Mouse (Mus musculus) embryonic facial prominence, embryonic 12.5 days (tissue): ENCODE results near the gene Kxd1. TPM values are rescaled to one million over a fixed set of nuclear protein-coding genes. Genes with fewer than 3 reads are reported as not detected.

Experiments
- ATAC-seq: fragments of 200-750 bp; cut with Nextera tagmentation; 2 replicates; pipeline ENCODE4 v1.8.0; 2017; ENCODE audit not compliant: insufficient number of reproducible peaks, insufficient read depth, low FRiP score, low TSS enrichment
- H3K27ac ChIP-seq: fragments of 300-500 bp; sonication (generic); 2 replicates; pipeline ENCODE4 v1.5.1; 2016; ENCODE audit warnings: mild to moderate bottlenecking
- H3K27me3 ChIP-seq: fragments of 300-500 bp; sonication (generic); 2 replicates; pipeline ENCODE4 v1.6.1; 2016; ENCODE audit warnings: mild to moderate bottlenecking, moderate library complexity
- H3K36me3 ChIP-seq: fragments of 300-500 bp; sonication (generic); 2 replicates; pipeline ENCODE4 v1.6.1; 2016; ENCODE audit warnings: mild to moderate bottlenecking
- H3K4me1 ChIP-seq: fragments of 300-500 bp; sonication (generic); 2 replicates; pipeline ENCODE4 v1.6.1; 2016
- H3K4me2 ChIP-seq: fragments of 300-500 bp; sonication (generic); replicated peaks from 2 replicates; pipeline ENCODE4 v1.6.1; 2016; ENCODE audit warnings: mild to moderate bottlenecking, moderate library complexity
- H3K4me3 ChIP-seq: fragments of 300-500 bp; sonication (generic); 2 replicates; pipeline ENCODE4 v1.5.1; 2016; ENCODE audit warnings: mild to moderate bottlenecking
- H3K9ac ChIP-seq: fragments of 300-500 bp; sonication (generic); 2 replicates; pipeline ENCODE4 v1.6.1; 2016; ENCODE audit warnings: mild to moderate bottlenecking, moderate library complexity
- H3K9me3 ChIP-seq: fragments of 300-500 bp; sonication (generic); 2 replicates; pipeline ENCODE4 v1.6.1; 2016; ENCODE audit warnings: mild to moderate bottlenecking, moderate library complexity
- WGBS: fragments of 180-500 bp; shearing (Covaris S2); methylation state at CpG from one replicate; pipeline ENCODE4 v1.1.7; 2016; 5-methylcytosine and 5-hydroxymethylcytosine counted together
- polyA plus RNA-seq: library from polyadenylated mRNA; unstranded; fragments of >200 nt; fragmentation: Nextera tagmentation; extraction: Ambion mirVana; gene quantifications from 2 replicates; pipeline ENCODE4 v1.2.1, GENCODE M21; 2016

Gene Kxd1
- polyA plus RNA-seq, 1 experiment from 2014 or later, result 54.7 TPM

DNA sequence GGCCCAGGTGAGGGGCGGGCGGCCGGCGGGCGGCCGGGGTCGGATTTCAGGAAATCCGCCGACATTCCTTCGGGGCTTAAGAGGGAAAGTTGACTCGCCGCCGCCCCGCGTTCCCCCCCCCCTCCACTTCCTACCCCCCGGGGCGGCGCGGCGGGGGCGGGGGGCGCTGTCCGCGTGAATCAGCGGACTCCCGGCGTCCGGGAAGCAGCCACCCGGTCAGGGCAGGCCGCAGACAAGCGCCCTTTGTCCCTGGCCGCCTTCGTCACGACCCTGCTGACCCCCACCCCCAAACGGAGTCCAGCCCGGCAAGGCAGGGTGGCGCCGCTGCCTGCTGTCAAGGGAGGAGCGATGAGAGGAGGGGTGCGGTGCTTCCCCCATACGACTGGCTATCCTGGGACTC lies 38.2 kb downstream of the Kxd1 start:
- peaks cover 79% of the 10 kb centered on the region for H3K4me1 ChIP-seq
- ATAC-seq, result no peak
- no peaks in the 10 kb centered on the region for H3K9me3 ChIP-seq
- H3K36me3 ChIP-seq, result no peaks in the 10 kb centered on the region
- H3K4me3 ChIP-seq, result peak overlapping the region; percentile 30
- WGBS, result under 1% methylated on average over 23 of the region's 41 CpGs
- peak overlapping the region; percentile 36; the same call in 1 of the 2 replicates for H3K9ac ChIP-seq
- peak overlapping the region; percentile 31; the same call in 1 of the 2 replicates for H3K27ac ChIP-seq
- peak overlapping the region; percentile 72 for H3K4me2 ChIP-seq
- peaks cover 92% of the 10 kb centered on the region for H3K27me3 ChIP-seq

DNA sequence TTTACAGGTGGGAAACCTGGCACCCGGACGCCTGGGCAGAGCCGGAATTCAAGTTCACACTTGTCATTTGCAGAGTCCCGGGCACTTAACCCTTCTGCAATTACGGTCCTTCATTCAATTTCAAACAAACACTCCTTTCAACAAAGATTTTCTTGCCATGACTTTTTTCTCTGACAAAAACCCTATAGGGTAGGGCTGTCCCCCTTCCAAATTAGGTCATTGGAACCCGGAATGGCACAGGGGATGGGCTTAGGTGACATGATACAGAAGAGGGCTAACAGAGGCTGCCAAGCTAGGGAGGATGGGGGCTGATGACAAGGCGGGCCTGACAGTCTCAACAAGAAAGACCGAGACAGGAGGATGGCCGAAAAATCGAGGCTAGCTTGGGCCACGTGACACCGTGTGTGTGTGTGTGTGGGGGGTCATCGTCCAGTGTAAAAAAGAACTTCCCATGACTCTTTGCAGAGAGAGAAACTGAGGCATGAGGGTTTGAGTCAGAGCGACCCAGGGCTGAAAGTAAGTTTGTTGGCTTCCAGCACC lies 38.8 kb downstream of the Kxd1 start:
- Histone ChIP-seq H3K36me3 (no peaks in the 10 kb centered on the region), H3K4me2 (peak overlapping the region; percentile 72), H3K27ac (peak overlapping the region; percentile 31), H3K27me3 (peaks cover 87% of the 10 kb centered on the region), H3K4me1 (peaks cover 73% of the 10 kb centered on the region), H3K9me3 (no peaks in the 10 kb centered on the region), H3K4me3 (peak overlapping the region; percentile 30), H3K9ac (peak overlapping the region; percentile 36; the same call in 1 of the 2 replicates)
- ATAC-seq, result no peak
- under 1% methylated on average over 14 of the region's 14 CpGs for WGBS

DNA sequence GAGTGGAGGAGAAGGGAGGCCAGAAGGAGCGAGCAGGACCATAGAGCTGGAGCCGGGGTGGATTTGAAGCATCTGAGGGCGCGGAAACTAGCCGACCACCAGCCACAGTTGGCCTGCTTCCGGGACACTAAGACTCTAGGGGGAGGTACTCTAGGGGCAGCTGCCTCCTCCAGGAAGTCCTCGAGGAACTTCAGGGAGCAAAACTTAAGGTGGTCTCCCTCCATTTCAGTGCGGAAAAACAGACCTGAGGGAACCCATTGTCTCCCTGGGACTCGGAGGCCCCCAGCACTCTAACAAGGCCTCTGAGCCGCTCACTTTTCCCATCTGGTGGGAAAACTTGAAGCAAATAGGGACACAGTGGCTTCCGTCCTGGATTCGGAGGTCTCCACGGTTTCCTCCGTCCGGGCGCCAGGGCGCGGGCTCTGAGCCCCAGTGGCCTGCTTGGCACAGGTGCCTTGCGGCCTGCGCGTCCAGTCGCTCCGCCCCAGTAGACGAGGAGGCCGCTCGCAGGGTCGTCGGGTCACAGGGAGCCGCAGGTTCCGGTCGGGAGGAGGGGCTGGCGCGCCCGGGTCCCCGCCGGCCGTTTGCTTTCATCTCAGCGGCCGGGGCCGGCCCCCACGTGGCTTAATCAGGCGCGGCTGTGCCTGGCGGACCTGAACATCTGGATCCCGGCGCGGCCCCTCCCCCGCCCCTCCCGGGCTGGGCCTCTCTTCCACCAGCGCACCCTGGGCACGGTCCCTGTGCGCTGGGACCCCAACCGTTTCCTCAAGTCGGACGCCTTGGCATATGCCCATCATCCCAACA lies 39.6 kb downstream of the Kxd1 start:
- Histone ChIP-seq H3K9ac (peak overlapping the region; percentile 17; the same call in 1 of the 2 replicates), H3K4me3 (peak overlapping the region; percentile 30), H3K4me2 (peak overlapping the region; percentile 72), H3K4me1 (peaks cover 65% of the 10 kb centered on the region), H3K27ac (peak overlapping the region; percentile 4; the same call in 1 of the 2 replicates), H3K27me3 (peaks cover 80% of the 10 kb centered on the region), H3K36me3 (no peaks in the 10 kb centered on the region), H3K9me3 (no peaks in the 10 kb centered on the region)
- no peak for ATAC-seq
- WGBS, result 3% methylated on average over 55 of the region's 55 CpGs

DNA sequence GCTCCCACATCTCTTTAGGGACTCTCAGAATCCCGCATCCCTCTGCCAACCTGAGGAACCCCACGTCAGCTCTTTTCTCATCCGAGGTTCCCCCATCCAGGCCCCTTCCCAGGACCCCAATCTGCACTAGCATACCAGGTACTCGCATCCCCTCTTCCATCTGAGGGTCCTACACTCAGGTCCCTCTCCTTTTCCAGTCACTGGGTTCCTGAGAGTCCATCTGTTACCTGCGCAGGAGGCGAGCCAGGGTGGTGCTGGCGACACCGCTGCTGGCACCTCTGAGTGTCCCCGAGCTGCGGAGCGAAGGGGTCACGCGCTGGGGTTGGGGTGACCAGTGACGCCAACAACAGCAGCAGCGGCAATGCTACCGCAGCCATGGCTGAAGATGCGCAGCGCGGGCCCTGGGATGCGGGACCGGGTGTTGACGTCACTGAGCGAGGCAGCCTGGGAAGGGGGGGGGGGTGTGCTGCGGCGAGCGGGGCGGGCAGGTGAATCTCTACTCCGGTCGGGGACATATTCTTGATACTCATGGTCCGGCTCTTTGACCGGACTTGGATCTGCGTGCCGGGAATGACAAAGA lies 40.7 kb downstream of the Kxd1 start, which contains the start of gene Tmem59l:
Gene Tmem59l (minus strand): TSS at position 418 of the 580 bp plus-strand sequence.
- H3K4me1 ChIP-seq, result peaks cover 55% of the 10 kb centered on the region
- peak within 1 kb of the TSS; percentile 39 for H3K4me3 ChIP-seq
- peak within 1 kb of the TSS; percentile 4; the same call in 1 of the 2 replicates for H3K27ac ChIP-seq
- H3K27me3 ChIP-seq, result peaks cover 72% of the 10 kb centered on the region
- H3K4me2 ChIP-seq, result peak within 1 kb of the TSS; percentile 72
- 5% methylated on average over 33 of the region's 33 CpGs for WGBS
- ATAC-seq, result no peak
- peak within 1 kb of the TSS; percentile 38 for H3K9ac ChIP-seq
- H3K36me3 ChIP-seq, result no peaks in the 10 kb centered on the region
- no peaks in the 10 kb centered on the region for H3K9me3 ChIP-seq

DNA sequence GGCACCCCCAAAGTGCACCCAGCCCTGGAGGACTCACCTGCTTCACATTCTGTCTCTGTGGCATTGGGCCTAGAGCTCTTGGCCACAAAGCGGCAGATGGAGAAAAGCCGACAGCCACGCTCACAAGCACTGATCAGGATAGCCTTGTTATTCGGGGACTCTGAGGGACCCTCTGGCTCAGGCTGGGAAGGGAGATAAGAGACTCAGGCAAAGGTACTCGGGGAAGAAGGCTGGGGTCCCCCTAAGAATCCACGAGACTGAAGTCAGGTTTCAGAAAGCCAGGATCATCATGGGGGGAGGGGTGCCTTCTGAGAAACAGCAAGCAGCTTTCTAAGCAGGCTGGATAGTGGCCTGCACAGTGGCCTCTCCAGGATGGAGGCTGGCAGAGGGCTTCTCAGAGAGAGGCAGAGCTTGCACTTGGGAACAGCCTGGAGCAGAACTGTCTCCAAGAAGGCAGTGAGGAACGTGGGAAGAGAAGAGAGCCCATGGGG lies 41.5 kb downstream of the Kxd1 start:
- Histone ChIP-seq H3K4me1 (peaks cover 47% of the 10 kb centered on the region), H3K9ac (no peak overlapping the region)
- 42% methylated on average over 7 of the region's 7 CpGs for WGBS

DNA sequence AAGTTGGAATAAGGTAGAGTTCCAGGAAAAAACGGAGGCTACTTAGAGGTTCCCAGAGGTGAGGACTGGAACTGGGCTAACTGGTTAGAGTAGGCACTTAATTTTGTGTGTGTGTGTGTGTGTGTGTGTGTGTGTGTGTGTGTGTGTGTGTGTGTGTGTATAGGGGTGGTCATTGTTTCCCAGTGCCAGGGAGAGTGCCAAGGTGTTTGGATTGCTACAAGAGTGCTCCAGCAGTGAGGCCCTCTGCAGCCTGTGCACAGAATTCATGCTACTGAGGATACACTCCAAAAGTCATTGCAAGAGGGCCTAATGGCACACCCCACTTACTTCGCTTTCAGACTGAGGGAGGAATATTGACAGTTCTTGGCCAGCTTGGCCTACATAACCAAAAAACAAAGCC lies 44.8 kb downstream of the Kxd1 start:
- 61% methylated on average over 2 of the region's 2 CpGs for WGBS

More for the DNA sequence above, 41.5 kb downstream of the Kxd1 start:
- 0 out of 2 replicates have a peak overlapping the region, but pooled peaks have one; percentile 72 for H3K4me2 ChIP-seq
- H3K36me3 ChIP-seq, result no peaks in the 10 kb centered on the region
- H3K9me3 ChIP-seq, result no peaks in the 10 kb centered on the region
- H3K4me3 ChIP-seq, result no peak overlapping the region
- H3K27ac ChIP-seq, result no peak overlapping the region
- peaks cover 65% of the 10 kb centered on the region for H3K27me3 ChIP-seq
- ATAC-seq, result no peak

DNA sequence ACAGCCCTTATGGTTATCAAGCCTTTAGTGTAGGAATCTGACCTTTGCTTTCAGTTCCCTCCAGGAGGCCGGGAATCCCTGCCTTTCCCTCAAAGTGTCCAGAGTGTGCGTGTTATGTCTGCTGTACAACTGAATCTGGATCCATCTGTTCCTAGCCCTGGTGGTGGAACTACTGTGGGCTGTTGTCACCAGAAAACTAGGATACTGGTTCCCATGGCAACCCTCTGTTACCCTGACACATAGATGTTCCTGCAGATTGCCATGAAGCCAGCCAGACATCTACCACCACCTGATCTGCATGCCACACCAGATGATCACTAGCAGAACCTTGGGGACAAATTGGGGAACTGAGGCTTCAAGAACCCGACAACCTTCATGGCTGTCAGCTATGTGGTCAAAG lies 45.8 kb downstream of the Kxd1 start:
- Histone ChIP-seq H3K9me3 (no peaks in the 10 kb centered on the region), H3K4me3 (no peak overlapping the region), H3K4me1 (peaks cover 18% of the 10 kb centered on the region), H3K36me3 (no peaks in the 10 kb centered on the region), H3K9ac (no peak overlapping the region), H3K27ac (no peak overlapping the region), H3K4me2 (no peak overlapping the region), H3K27me3 (peaks cover 22% of the 10 kb centered on the region)
- WGBS, result 77% methylated on average over 3 of the region's 3 CpGs
- ATAC-seq, result no peak

More for the DNA sequence above, 44.8 kb downstream of the Kxd1 start:
- no peaks in the 10 kb centered on the region for H3K36me3 ChIP-seq
- no peak overlapping the region for H3K9ac ChIP-seq
- peaks cover 32% of the 10 kb centered on the region for H3K27me3 ChIP-seq
- peaks cover 18% of the 10 kb centered on the region for H3K4me1 ChIP-seq
- no peak overlapping the region for H3K4me3 ChIP-seq
- H3K9me3 ChIP-seq, result no peaks in the 10 kb centered on the region
- H3K4me2 ChIP-seq, result no peak overlapping the region
- no peak overlapping the region for H3K27ac ChIP-seq
- no peak for ATAC-seq

DNA sequence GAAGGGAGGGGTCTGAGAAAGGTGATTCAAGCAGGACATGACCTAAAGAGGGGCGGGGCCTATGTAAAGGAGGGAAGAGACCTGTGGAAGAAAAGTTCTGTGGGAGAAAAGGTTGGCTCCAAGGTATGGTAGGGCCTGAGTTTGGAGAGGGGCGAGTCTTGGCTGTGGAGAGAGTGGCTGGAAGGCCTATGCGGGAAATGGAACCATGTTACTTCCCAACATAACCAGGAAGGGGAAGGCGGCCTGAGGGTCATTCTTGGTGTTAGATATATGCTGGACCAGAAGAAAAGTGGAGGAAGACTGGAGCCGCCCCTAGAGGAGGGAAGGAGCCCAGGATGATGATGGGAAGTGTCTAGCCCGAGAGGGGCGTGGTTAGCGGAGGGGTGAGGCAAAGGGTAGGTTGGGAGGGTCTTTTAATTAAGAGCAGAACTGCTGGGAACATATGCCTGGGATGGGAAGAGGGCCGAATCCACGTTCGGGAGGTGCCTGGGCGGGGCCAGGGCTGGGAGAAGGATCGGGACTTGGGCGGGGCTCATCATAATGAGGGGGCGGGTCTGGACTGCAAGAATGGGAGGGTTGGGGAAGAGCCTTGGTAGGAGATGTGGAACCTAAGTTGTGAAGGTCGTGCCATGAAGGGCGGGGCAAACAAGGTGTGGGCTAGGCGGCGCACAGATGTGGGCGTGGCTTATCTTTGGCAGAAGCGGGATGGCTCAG lies 50.3 kb downstream of the Kxd1 start:
- H3K9me3 ChIP-seq, result no peaks in the 10 kb centered on the region
- H3K27ac ChIP-seq, result 0 out of 2 replicates have a peak overlapping the region, but pooled peaks have one; percentile 0
- H3K4me1 ChIP-seq, result peaks cover 19% of the 10 kb centered on the region
- H3K27me3 ChIP-seq, result 0 out of 2 replicates have a peak, but pooled peaks cover 2% of the 10 kb centered on the region
- WGBS, result 2% methylated on average over 21 of the region's 21 CpGs
- peak; percentile 65 for ATAC-seq
- no peaks in the 10 kb centered on the region for H3K36me3 ChIP-seq
- H3K9ac ChIP-seq, result peak overlapping the region; percentile 16; the same call in 1 of the 2 replicates
- peak overlapping the region; percentile 75 for H3K4me2 ChIP-seq
- peak overlapping the region; percentile 63 for H3K4me3 ChIP-seq

DNA sequence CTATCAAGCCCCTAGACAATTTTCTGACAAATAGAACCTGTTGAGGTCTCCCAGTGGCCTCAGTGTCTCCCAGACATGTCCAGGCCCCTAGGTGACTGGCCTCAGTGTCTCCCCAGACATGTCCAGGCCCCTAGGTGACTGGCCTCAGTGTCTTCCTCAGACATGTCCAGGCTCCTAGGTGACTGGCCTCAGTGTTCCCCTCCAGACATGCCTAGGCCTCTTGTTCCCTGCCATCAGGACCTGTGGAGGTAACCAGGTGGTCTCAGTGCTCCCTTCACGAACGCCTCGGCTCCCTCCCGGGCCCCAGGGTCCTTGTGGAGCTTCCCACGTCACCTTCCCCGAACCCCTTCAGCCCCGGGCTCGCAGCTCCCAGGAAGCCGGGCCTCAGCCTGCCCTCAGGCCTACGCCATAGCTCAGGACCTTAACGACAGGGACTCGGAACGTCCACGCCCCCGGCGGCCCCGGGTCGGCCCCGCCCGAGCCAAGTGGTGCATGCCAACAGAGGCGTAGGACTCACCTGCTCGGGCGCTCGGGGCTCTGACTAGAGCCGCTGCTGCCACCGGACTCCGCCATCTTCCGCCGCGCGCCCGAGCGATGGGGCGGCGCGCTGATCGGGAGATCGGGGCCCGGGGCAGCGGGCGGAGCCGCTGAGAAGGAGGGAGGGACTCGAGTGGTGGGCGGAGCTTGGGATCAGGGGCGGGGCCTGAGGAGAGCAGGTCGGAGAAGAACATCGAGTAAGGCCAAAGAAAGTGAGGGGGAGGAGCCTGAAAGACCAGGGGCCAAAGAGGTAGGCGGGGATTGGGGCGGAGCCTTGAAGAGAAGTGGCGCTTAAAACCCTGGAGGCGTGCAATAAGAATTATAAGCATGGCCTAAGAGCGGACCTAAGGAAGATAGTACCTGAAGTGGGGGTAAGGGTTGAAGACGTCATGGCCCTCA lies 51.2 kb downstream of the Kxd1 start, which contains the start of gene Klhl26:
Gene Klhl26 (minus strand): TSS at position 636 of the 936 bp plus-strand sequence.
- Histone ChIP-seq H3K27me3 (no peaks in the 10 kb centered on the region), H3K36me3 (no peaks in the 10 kb centered on the region), H3K27ac (peak within 1 kb of the TSS; percentile 26; the same call in 1 of the 2 replicates), H3K4me1 (peaks cover 19% of the 10 kb centered on the region), H3K4me2 (peak within 1 kb of the TSS; percentile 75), H3K9ac (peak within 1 kb of the TSS; percentile 82), H3K4me3 (peak within 1 kb of the TSS; percentile 63), H3K9me3 (no peaks in the 10 kb centered on the region)
- ATAC-seq, result peak; percentile 64
- under 1% methylated on average over 53 of the region's 53 CpGs for WGBS

DNA sequence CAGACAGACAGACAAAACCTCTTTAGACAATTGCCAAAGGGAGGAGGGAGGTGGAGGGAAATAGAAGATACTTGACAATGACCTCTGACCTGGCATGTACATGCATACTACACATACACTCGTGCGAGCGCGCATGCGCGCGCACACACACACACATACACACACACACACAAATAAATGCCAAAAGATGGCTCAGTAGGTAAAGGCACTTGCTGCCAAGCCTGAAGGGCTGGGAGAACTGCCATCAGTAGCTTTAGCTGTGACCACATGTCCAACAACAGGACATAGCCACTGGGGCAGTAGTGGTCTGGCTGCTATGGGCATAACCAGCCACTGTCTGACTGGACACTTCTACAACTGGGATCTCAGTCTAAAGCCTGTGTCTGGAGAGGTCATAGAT lies 55.9 kb downstream of the Kxd1 start:
- Histone ChIP-seq H3K27ac (no peak overlapping the region), H3K4me3 (no peak overlapping the region), H3K4me1 (peaks cover 23% of the 10 kb centered on the region), H3K9me3 (no peaks in the 10 kb centered on the region), H3K4me2 (no peak overlapping the region), H3K27me3 (no peaks in the 10 kb centered on the region), H3K36me3 (0 out of 2 replicates have a peak, but pooled peaks cover 2% of the 10 kb centered on the region), H3K9ac (no peak overlapping the region)
- WGBS, result 94% methylated on average over 7 of the region's 7 CpGs
- no peak for ATAC-seq
